Mouse (Mus musculus) limb, embryonic 14.5 days (tissue): ENCODE data around the gene Gjb6. TPM values are rescaled to one million over a fixed set of nuclear protein-coding genes. Genes with fewer than 3 reads are reported as not detected.

Experiments used
- ATAC-seq: fragments of 200-750 bp; cut with Nextera tagmentation; 2 replicates; pipeline ENCODE4 v1.8.0; 2017; ENCODE audit warnings: low read depth, moderate number of reproducible peaks, moderate TSS enrichment; ENCODE audit not compliant: low FRiP score
- DNase-seq: peaks from one replicate; pipeline ENCODE4 v3.0.0-alpha.2; 2015; ENCODE audit warnings: low spot score
- H3K27ac ChIP-seq: fragments of 300-500 bp; sonication (generic); replicated peaks from 2 replicates; pipeline ENCODE4 v1.5.1; 2014; ENCODE audit warnings: low read depth, mild to moderate bottlenecking, low read length, moderate library complexity, mixed read lengths
- H3K27me3 ChIP-seq: fragments of 300-500 bp; sonication (generic); 2 replicates; pipeline ENCODE4 v1.6.1; 2014; ENCODE audit warnings: low read length, mixed read lengths; ENCODE audit not compliant: control insufficient read depth, insufficient read depth
- H3K36me3 ChIP-seq: fragments of 300-500 bp; sonication (generic); 2 replicates; pipeline ENCODE4 v1.6.1; 2014; ENCODE audit warnings: mild to moderate bottlenecking, low read length, moderate library complexity, mixed read lengths; ENCODE audit not compliant: control insufficient read depth, insufficient read depth
- H3K4me1 ChIP-seq: fragments of 300-500 bp; sonication (generic); 2 replicates; pipeline ENCODE4 v1.6.1; 2014; ENCODE audit warnings: antibody characterized with exemption, low read length, mixed read lengths; ENCODE audit not compliant: control insufficient read depth, insufficient read depth
- H3K4me2 ChIP-seq: fragments of 300-500 bp; sonication (generic); replicated peaks from 2 replicates; pipeline ENCODE4 v1.6.1; 2014; ENCODE audit warnings: low read depth, mild to moderate bottlenecking, low read length, moderate library complexity; ENCODE audit not compliant: severe bottlenecking
- H3K4me3 ChIP-seq: fragments of 300-500 bp; sonication (generic); replicated peaks from 2 replicates; pipeline ENCODE4 v1.5.1; 2014; ENCODE audit warnings: low read length
- H3K9ac ChIP-seq: fragments of 300-500 bp; sonication (generic); 2 replicates; pipeline ENCODE4 v1.6.1; 2014; ENCODE audit warnings: mild to moderate bottlenecking, low read depth, low read length, moderate library complexity; ENCODE audit not compliant: severe bottlenecking
- H3K9me3 ChIP-seq: fragments of 300-500 bp; sonication (generic); 2 replicates; pipeline ENCODE4 v1.6.1; 2016; ENCODE audit warnings: low read length; ENCODE audit not compliant: control insufficient read depth
- POLR2A ChIP-seq: fragments of 200-500 bp; IDR thresholded peaks from 2 replicates; pipeline ENCODE4 v1.8.0; 2012; ENCODE audit warnings: inconsistent platforms, mild to moderate bottlenecking, moderate library complexity, borderline replicate concordance; ENCODE audit not compliant: insufficient read depth, insufficient read length; ENCODE audit errors: extremely low read depth
- WGBS: fragments of 180-500 bp; shearing (Covaris S2); extraction: QIAGEN DNeasy Blood & Tissue Kit; methylation state at CpG from one replicate; pipeline ENCODE4 v1.1.7; 2014; 5-methylcytosine and 5-hydroxymethylcytosine counted together
- polyA plus RNA-seq, 2 experiments: library from polyadenylated mRNA; depleted of rRNA in 1 of 2; stranded (reverse) in 1 of 2; unstranded in 1 of 2; fragments of >200 nt; fragmentation: Nextera tagmentation in 1 of 2; extraction: Ambion mirVana in 1 of 2; gene quantifications; 2 replicates each; pipeline versions ENCODE4 v1.2.1 to v1.2.3; 2012 to 2014

The Gjb6 gene
- polyA plus RNA-seq (2012; rRNA removed) = 27.1 and 31.6 TPM in 2 replicates
- polyA plus RNA-seq (2014; fragmentation: Nextera tagmentation; extraction: Ambion mirVana) = 59.9 and 62.0 TPM in 2 replicates

DNA sequence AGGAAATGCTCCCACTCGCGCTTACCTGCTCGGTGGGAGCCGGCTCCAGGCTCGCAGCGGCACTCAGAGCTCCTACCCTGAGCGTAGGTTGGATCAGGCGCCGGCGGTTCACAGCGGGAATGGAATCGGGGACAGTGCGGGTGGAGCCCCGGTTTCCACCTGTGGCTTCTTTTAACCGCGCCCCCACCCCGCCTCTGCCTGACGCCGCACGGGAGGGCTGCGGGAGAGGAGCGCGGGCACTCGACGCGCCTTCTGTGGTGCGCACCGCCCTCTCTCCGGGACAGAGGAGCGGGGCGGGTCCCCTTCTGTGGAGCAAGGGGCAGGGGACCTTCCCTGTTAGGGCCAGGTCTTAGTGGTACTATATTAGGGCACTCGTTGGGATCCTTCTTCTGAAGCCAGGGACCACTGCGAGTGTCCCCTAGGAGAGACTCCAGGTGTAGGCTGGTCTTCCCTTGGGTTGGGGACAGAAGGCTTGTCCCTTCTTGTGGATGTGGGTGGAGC is at the start of gene Gjb6:
Gjb6 (minus strand) TSS at position 451 of the 501 bp plus-strand sequence.
- peak within 1 kb of the TSS; percentile 38 for H3K4me3 ChIP-seq
- H3K9me3 ChIP-seq = no peaks in the 10 kb centered on the region
- no peak for ATAC-seq
- no peak for TF ChIP-seq POLR2A
- H3K27me3 ChIP-seq = peaks cover 36% of the 10 kb centered on the region
- no peaks in the 10 kb centered on the region for H3K36me3 ChIP-seq
- WGBS = 1% methylated on average over 30 of the region's 33 CpGs
- H3K9ac ChIP-seq = peak within 1 kb of the TSS; percentile 43
- no peak for DNase-seq
- no peaks in the 10 kb centered on the region for H3K4me1 ChIP-seq
- H3K27ac ChIP-seq = no peak within 1 kb of the TSS
- H3K4me2 ChIP-seq = peak within 1 kb of the TSS; percentile 72

- Histone ChIP-seq H3K9me3 (no peaks in the 10 kb centered on the region), H3K4me2 (no peak overlapping the region), H3K27ac (no peak overlapping the region), H3K36me3 (no peaks in the 10 kb centered on the region), H3K4me3 (no peak overlapping the region), H3K27me3 (no peaks in the 10 kb centered on the region), H3K9ac (no peak overlapping the region), H3K4me1 (peaks cover 12% of the 10 kb centered on the region; the same call in 1 of the 2 replicates)
- DNase-seq (no peak), ATAC-seq (no peak)
- TF ChIP-seq POLR2A = no peak
- WGBS = 84% methylated on average over 3 of the region's 3 CpGs
These were observed 32.1 kb upstream of the Gjb6 start for GRCm38 (mm10) chr14:57165493-57165892.

DNA sequence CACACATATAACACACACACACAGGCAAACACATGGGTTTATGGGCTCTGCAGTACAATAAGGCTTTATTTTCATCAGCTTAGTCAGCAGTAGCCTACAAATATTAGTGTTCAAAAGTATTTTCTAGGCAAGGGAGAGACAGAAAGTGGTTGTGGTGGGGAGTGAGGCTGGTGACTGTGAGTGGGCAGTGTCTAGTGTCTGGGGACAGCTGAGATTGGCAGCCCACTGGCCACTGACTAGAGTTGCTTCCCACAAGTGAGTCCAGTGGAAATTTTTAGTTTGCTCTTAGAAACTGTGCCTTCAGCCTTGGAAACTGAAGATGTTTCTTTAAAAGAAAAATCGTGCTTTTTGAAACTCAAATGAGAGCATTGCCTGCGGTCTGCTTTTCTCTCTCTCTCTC is 28.4 kb upstream of the Gjb6 start:
- H3K4me3 ChIP-seq = no peak overlapping the region
- ATAC-seq = no peak
- TF ChIP-seq POLR2A = no peak
- no peaks in the 10 kb centered on the region for H3K36me3 ChIP-seq
- no peaks in the 10 kb centered on the region for H3K27me3 ChIP-seq
- no peaks in the 10 kb centered on the region for H3K9me3 ChIP-seq
- peaks cover 12% of the 10 kb centered on the region; the same call in 1 of the 2 replicates for H3K4me1 ChIP-seq
- H3K27ac ChIP-seq = no peak overlapping the region
- no peak overlapping the region for H3K9ac ChIP-seq
- no peak overlapping the region for H3K4me2 ChIP-seq
- DNase-seq = no peak
- 60% methylated on average over 2 of the region's 2 CpGs for WGBS

DNA sequence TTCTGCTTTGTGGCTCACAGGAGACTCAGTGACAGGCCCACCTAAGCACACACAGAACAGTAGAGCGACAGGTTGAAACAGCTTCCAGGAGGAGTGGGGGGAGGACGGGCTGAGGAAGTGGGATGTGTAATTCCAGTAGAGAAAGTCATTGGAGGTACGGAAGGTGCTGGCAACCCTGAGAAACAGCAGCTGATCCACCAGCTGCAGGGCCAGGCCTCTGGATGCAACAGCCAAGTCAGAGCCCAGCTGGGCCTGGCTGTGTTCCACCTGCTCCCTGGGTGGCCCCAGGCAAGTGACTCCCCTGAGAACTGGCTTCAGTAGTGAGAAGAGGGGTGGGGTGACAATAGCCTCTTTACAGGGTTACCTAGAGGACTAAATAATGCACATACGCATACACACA is 27.8 kb upstream of the Gjb6 start:
- no peak for TF ChIP-seq POLR2A
- ATAC-seq (no peak), DNase-seq (peak; percentile 43)
- H3K27ac ChIP-seq = no peak overlapping the region
- no peaks in the 10 kb centered on the region for H3K9me3 ChIP-seq
- no peak overlapping the region for H3K9ac ChIP-seq
- peaks cover 12% of the 10 kb centered on the region; the same call in 1 of the 2 replicates for H3K4me1 ChIP-seq
- H3K4me2 ChIP-seq = no peak overlapping the region
- H3K27me3 ChIP-seq = no peaks in the 10 kb centered on the region
- WGBS = 36% methylated on average over 4 of the region's 4 CpGs
- no peaks in the 10 kb centered on the region for H3K36me3 ChIP-seq
- no peak overlapping the region for H3K4me3 ChIP-seq

GRCm38 (mm10) chr14:57154916-57155315 is 21.5 kb upstream of the Gjb6 start:
- no peak overlapping the region for H3K9ac ChIP-seq
- H3K36me3 ChIP-seq = no peaks in the 10 kb centered on the region
- H3K27ac ChIP-seq = no peak overlapping the region
- H3K27me3 ChIP-seq = no peaks in the 10 kb centered on the region
- H3K9me3 ChIP-seq = no peaks in the 10 kb centered on the region
- H3K4me1 ChIP-seq = peaks cover 12% of the 10 kb centered on the region
- ATAC-seq = peak; percentile 67
- H3K4me2 ChIP-seq = no peak overlapping the region
- WGBS = 21% methylated on average over 6 of the region's 6 CpGs
- no peak overlapping the region for H3K4me3 ChIP-seq
- no peak for DNase-seq
- no peak for TF ChIP-seq POLR2A
